Mouse (Mus musculus) liver, embryonic 14.5 days (tissue): ENCODE data around the gene Adgrb3. TPM values are rescaled to one million over a fixed set of nuclear protein-coding genes. Genes with fewer than 3 reads are reported as not detected.
A peak's percentile ranks its signal among the peaks of the same experiment; 100 is the strongest.

Source experiments
- ATAC-seq: fragments of 200-750 bp; cut with Nextera tagmentation; 2 replicates; pipeline ENCODE4 v1.8.0; 2017; ENCODE audit warnings: moderate number of reproducible peaks, mild to moderate bottlenecking, moderate library complexity; ENCODE audit not compliant: insufficient read depth
- DNase-seq, 3 experiments: peaks; one replicate each; pipeline ENCODE4 v3.0.0-alpha.2; 2012 to 2013; ENCODE audit warnings: low read depth in 3 of 3, low spot score in 3 of 3
- H3K27ac ChIP-seq: fragments of 300-500 bp; sonication (generic); 2 replicates; pipeline ENCODE4 v1.5.1; 2014; ENCODE audit warnings: moderate library complexity, mild to moderate bottlenecking, control low read depth, inconsistent platforms
- H3K27me3 ChIP-seq: fragments of 300-500 bp; sonication (generic); 2 replicates; pipeline ENCODE4 v1.6.1; 2014; ENCODE audit warnings: mild to moderate bottlenecking, low read length, moderate library complexity; ENCODE audit not compliant: control insufficient read depth, insufficient read depth
- H3K36me3 ChIP-seq: fragments of 300-500 bp; sonication (generic); replicated peaks from 2 replicates; pipeline ENCODE4 v1.6.1; 2014; ENCODE audit warnings: low read depth; ENCODE audit not compliant: control insufficient read depth, insufficient read depth
- H3K4me1 ChIP-seq, 2 experiments: fragments of 200-500 bp in 1 of 2; fragments of 300-500 bp in 1 of 2; sonication (generic) in 1 of 2; replicated peaks; 2 replicates each; pipeline ENCODE4 v1.6.1; 2012 to 2014; ENCODE audit warnings: antibody characterized with exemption in 1 of 2, inconsistent platforms in 1 of 2, low read length in 1 of 2; ENCODE audit not compliant: control insufficient read depth in 2 of 2, insufficient read depth in 2 of 2
- H3K4me2 ChIP-seq: fragments of 300-500 bp; sonication (generic); 2 replicates; pipeline ENCODE4 v1.6.1; 2014; ENCODE audit warnings: low read depth, mild to moderate bottlenecking, control low read depth, moderate library complexity
- H3K4me3 ChIP-seq, 2 experiments: fragments of 200-500 bp in 1 of 2; fragments of 300-500 bp in 1 of 2; sonication (generic) in 1 of 2; 2 replicates each; pipeline ENCODE4 v1.5.1; 2012 to 2014; ENCODE audit warnings: low read depth in 2 of 2, low read length in 2 of 2, mild to moderate bottlenecking in 2 of 2, control low read depth in 1 of 2, inconsistent platforms in 1 of 2, moderate library complexity in 1 of 2; ENCODE audit not compliant: insufficient read depth in 1 of 2
- H3K9ac ChIP-seq: fragments of 300-500 bp; sonication (generic); replicated peaks from 2 replicates; pipeline ENCODE4 v1.6.1; 2014; ENCODE audit warnings: mild to moderate bottlenecking, control low read depth, moderate library complexity
- H3K9me3 ChIP-seq: fragments of 300-500 bp; sonication (generic); 2 replicates; pipeline ENCODE4 v1.6.1; 2016; ENCODE audit warnings: low read length, mixed read lengths; ENCODE audit not compliant: control insufficient read depth
- CTCF ChIP-seq: IDR thresholded peaks from 2 replicates; pipeline ENCODE4 v1.5.1; 2016; ENCODE audit warnings: antibody characterized with exemption, low read depth, control low read depth
- EP300 ChIP-seq: IDR thresholded peaks from 2 replicates; pipeline ENCODE4 v1.6.1; 2016; ENCODE audit warnings: antibody characterized with exemption, low read depth
- WGBS: fragments of 180-500 bp; shearing (Covaris S2); extraction: QIAGEN DNeasy Blood & Tissue Kit; methylation state at CpG from one replicate; pipeline ENCODE4 v1.1.7; 2014; ENCODE audit not compliant: insufficient replicate concordance; 5-methylcytosine and 5-hydroxymethylcytosine counted together
- polyA plus RNA-seq, 2 experiments: library from polyadenylated mRNA; depleted of rRNA in 1 of 2; stranded (reverse) in 1 of 2; unstranded in 1 of 2; fragments of >200 nt; fragmentation: Nextera tagmentation in 1 of 2; extraction: Ambion mirVana in 1 of 2; gene quantifications; 2 replicates each; pipeline versions ENCODE4 v1.2.1 to v1.2.3; 2012 to 2014

The Adgrb3 gene
- polyA plus RNA-seq, 2 experiments = 0.02 to 0.03 TPM

GRCm38 (mm10) chr1:25543915-25544314 is 285.6 kb downstream of the Adgrb3 start:
- Histone ChIP-seq H3K4me3 (no peak overlapping the region), H3K4me2 (no peak overlapping the region), H3K9me3 (no peaks in the 10 kb centered on the region), H3K36me3 (no peaks in the 10 kb centered on the region), H3K27ac (no peak overlapping the region), H3K4me1 (no peaks in the 10 kb centered on the region), H3K9ac (no peak overlapping the region), H3K27me3 (no peaks in the 10 kb centered on the region)
- no peak for ATAC-seq
- TF ChIP-seq CTCF = no peak
- TF ChIP-seq EP300 = no peak
- no peak for DNase-seq
- WGBS = 49% methylated on average over 2 of the region's 2 CpGs

GRCm38 (mm10) chr1:25542891-25543290 is 286.6 kb downstream of the Adgrb3 start:
- no peaks in the 10 kb centered on the region for H3K36me3 ChIP-seq
- TF ChIP-seq CTCF (no peak), EP300 (no peak)
- H3K4me1 ChIP-seq = no peaks in the 10 kb centered on the region
- H3K9ac ChIP-seq = no peak overlapping the region
- DNase-seq (no peak), ATAC-seq (no peak)
- 41% methylated on average over 3 of the region's 3 CpGs for WGBS
- no peak overlapping the region for H3K27ac ChIP-seq
- no peaks in the 10 kb centered on the region for H3K9me3 ChIP-seq
- no peak overlapping the region for H3K4me2 ChIP-seq
- no peaks in the 10 kb centered on the region for H3K27me3 ChIP-seq
- no peak overlapping the region for H3K4me3 ChIP-seq

- no peaks in the 10 kb centered on the region for H3K36me3 ChIP-seq
- 61% methylated on average over 4 of the region's 4 CpGs for whole genome bisulfite sequencing
- H3K27ac ChIP-seq = no peak overlapping the region
- no peaks in the 10 kb centered on the region for H3K4me1 ChIP-seq
- no peaks in the 10 kb centered on the region for H3K9me3 ChIP-seq
- TF ChIP-seq EP300 = no peak
- no peak overlapping the region for H3K9ac ChIP-seq
- H3K4me3 ChIP-seq = no peak overlapping the region
- ATAC-seq (no peak), DNase-seq (no peak)
- no peaks in the 10 kb centered on the region for H3K27me3 ChIP-seq
- H3K4me2 ChIP-seq = no peak overlapping the region
Measured at GRCm38 (mm10) chr1:25526976-25527375, 302.5 kb downstream of the Adgrb3 start.

GRCm38 (mm10) chr1:25510321-25511055 is 319.0 kb downstream of the Adgrb3 start:
- no peak overlapping the region for H3K9ac ChIP-seq
- 40% methylated on average over 10 of the region's 10 CpGs for WGBS
- DNase-seq (no peak), ATAC-seq (no peak)
- TF ChIP-seq EP300 (no peak), CTCF (peak; percentile 60; the same call in 1 of the 2 replicates)
- H3K4me1 ChIP-seq = no peaks in the 10 kb centered on the region
- no peaks in the 10 kb centered on the region for H3K9me3 ChIP-seq
- H3K4me3 ChIP-seq = no peak overlapping the region
- H3K36me3 ChIP-seq = no peaks in the 10 kb centered on the region
- no peak overlapping the region for H3K4me2 ChIP-seq
- no peak overlapping the region for H3K27ac ChIP-seq
- no peaks in the 10 kb centered on the region for H3K27me3 ChIP-seq

- no peak for DNase-seq
Measured at GRCm38 (mm10) chr1:25504313-25504712, 325.2 kb downstream of the Adgrb3 start.

More at GRCm38 (mm10) chr1:25504313-25504712, 325.2 kb downstream of the Adgrb3 start:
- Histone ChIP-seq H3K9ac (no peak overlapping the region), H3K36me3 (no peaks in the 10 kb centered on the region), H3K4me1 (no peaks in the 10 kb centered on the region), H3K27ac (no peak overlapping the region), H3K4me2 (no peak overlapping the region), H3K4me3 (no peak overlapping the region), H3K27me3 (no peaks in the 10 kb centered on the region), H3K9me3 (no peaks in the 10 kb centered on the region)
- TF ChIP-seq CTCF (no peak), EP300 (no peak)
- WGBS = 33% methylated on average over 4 of the region's 4 CpGs
- ATAC-seq = no peak
